Mouse (Mus musculus): ENCODE measurements around the gene Maml2.

Gene Maml2

DNA sequence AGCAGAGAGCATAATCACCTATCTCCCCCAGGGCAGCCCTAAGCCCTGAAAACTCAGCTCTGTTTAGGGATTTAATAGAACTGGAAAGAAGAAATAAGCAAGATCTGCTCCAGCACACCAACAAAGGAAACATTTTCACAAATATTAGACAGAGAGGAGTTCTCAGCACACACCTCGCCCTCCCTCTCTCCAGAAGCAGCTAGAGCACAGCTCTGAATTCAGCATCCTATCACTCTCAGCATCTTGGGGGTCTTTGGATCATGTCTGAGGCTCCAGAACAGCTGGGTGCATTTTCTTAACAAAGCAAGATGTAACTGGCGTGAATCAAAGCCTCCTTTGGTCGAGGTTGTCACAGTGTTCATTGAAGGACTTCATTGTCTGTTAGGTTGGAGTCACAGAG, 12.5 kb downstream of the Maml2 start:
- no peak for DNase-seq (ENCODE audit: low spot score)

DNA sequence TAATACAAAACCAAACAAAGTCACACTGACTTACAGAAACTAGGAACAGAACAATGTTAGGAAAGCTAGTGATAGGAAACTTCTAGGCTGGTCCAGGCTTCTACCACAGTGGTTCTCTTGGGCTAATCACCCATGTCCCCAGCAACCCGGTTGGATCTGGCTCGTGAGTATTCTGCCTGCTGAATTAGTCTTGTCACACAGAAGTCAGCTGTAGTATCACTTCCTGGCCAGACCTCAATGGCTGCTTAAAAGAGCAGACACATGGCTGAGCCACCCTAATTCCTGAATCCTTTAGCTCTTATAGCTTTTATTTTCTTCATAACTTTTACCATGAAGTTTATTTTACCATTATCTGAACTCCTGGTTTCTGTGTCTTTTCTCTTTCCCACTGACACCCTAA, 13.3 kb downstream of the Maml2 start:
- no peak for DNase-seq (ENCODE audit: low spot score)

DNA sequence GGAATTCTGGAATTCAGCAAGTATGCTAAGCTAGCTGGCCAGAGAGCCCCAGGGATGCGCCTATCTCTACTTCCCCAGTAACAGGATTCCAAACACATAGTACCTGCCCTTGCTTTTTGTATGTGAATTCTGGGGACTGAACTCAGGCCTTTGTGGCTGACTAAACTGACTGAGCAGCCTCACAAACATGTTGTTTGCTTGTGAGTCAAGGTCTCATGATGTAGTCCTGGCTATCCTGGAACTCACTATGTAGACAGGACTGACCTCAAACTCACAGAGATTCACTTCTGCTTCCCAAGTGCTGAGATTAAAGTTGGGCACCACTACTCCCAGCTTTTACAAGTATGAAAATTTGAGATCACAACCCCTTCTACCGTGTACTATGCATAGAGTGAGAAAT, 16.2 kb downstream of the Maml2 start:
- DNase-seq (ENCODE audit: low spot score), result no peak

DNA sequence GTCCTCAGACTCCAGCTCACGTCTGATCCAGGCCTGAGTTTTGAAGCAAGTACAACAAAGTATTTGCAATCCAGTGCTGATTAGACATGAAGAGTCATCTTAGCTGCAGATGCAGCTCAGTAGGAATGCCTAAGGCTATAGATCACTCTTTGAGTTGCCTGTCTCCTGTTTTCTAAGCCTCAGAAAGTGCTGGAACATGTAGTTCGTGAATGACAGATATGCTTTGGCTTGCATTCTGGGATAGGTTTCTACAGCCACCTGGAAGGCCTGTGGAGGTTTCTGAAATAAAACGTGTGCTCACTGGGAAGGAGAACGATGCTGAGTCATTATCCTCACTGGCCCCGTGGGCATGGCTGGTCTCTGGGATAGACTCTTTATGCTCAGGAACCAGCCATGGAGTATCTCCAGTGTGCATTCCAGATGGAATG, 16.8 kb downstream of the Maml2 start:
- no peak for DNase-seq (ENCODE audit: low spot score)

DNA sequence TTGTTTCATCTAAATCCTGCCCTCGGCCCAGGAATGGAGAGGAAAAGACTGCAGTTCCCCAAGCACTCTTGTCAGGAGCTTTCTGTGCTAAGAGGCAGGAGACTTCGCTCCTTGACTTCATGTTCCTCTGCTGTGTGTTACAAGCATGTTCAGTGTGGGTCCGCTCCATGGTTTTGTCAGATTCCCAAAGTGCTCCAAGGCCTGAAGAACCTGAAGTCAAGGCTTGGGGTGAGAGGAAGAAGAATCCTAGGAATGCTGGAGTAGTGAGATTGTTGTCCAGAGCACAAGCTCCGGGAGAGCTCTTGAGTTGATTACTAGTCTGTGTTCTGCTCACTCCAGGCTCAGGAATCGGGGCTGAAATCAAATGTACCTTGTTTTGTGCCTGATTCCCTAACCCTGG, 17.6 kb downstream of the Maml2 start:
- DNase-seq (ENCODE audit: low spot score), result no peak

DNA sequence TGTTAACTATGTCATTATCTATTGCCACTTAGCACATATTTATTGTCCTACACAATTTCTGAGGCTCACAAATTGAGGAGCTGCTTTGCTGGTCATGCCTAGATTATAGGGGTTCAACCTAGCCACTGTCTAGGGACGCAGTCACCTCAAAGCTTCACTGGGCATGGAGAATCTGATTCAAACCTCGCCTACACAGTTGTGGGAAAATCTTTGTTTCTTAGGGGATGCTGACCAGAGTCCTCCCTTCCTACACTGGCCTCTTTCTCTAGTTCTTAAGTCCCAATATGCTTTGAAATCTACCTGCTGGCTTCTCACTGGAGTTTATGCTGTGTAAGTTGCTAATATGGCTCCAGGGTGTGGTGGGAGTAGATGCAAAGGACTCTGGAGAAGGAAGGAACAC, 21.8 kb downstream of the Maml2 start:
- DNase-seq (ENCODE audit: low spot score), result no peak

DNA sequence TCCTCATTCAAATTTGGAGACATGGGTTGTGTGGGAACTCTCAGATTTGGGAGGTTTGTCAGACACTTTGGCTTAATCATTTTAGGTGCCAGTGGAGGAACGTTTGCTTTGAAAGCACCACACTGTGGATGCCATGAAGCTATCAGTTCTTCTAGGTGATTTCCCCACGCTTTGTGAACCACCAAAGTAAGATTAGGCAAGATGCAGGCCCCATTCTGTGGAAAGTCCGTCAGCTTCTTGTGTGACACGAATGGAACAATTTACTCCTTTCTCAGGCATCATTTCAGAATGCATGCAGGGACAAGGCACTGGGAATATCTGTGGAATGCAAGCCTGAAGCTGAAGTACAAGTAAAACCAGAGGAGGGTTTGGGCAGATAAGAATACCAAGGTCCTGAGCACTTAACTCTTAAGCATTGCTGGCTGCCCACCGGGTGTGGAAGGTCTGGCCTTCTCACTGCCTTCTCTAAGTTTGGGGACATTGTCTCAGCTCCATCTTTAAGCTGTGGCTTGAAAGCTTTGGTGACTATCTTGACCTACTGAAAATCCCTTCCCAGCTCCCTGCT, 23.1 kb downstream of the Maml2 start:
- no peak for DNase-seq (ENCODE audit: low spot score)

DNA sequence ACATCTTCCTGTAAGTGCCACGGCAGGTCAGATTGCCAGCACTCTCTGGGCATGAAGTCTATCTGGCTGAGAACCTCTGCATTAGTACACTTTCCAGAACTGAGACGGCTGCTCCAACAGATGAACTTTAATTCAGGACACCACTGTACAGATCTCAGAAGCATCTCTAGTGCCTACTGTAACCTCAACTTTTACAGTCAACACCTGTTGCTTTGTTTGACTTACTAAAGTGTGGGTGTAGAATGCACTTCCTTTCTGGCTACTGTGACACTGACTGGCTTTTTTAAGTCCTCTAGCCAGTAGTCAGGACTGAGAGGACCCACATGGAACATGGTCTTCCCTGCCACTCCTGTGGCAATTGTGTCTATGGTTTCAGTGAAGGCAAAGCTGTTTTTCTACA, 25.3 kb downstream of the Maml2 start:
- no peak for DNase-seq (ENCODE audit: low spot score)

DNA sequence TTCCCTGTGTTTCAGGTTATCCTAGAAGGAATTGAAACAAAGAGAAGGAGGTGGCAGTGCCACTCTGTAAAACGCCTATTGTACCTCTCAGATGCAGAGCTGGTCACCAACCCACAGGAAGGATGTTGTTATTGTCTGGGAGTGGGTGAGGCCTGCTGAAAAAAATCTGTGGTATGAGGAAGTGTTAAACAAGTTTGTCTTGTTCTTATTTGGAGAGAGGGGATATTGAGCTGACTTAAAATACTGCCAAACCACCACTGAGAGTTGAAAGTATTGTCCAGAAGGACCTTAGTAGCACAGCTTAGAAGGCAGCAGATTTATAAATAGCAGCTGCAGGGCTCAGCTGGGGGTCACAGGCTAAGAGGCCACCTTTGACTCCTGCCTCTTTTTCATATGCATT, 25.9 kb downstream of the Maml2 start:
- no peak for DNase-seq (ENCODE audit: low spot score)

DNA sequence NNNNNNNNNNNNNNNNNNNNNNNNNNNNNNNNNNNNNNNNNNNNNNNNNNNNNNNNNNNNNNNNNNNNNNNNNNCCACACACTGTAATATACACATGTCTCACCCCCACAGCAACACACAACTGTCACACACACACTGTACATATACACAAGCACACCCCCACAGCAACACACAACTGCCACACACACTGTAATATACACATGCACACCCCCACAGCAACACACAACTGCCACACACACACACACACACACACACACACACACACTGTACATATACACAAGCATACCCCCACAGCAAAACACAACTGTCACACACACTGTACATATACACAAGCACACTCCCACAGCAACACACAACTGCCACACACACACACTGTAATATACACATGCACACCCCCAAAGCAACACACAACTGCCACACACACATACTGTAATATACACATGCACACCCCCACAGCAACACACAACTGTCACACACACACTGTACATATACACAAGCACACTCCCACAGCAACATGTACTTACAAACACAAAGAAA, 116.5 kb downstream of the Maml2 start:
- no peak for DNase-seq (ENCODE audit: low spot score)

DNA sequence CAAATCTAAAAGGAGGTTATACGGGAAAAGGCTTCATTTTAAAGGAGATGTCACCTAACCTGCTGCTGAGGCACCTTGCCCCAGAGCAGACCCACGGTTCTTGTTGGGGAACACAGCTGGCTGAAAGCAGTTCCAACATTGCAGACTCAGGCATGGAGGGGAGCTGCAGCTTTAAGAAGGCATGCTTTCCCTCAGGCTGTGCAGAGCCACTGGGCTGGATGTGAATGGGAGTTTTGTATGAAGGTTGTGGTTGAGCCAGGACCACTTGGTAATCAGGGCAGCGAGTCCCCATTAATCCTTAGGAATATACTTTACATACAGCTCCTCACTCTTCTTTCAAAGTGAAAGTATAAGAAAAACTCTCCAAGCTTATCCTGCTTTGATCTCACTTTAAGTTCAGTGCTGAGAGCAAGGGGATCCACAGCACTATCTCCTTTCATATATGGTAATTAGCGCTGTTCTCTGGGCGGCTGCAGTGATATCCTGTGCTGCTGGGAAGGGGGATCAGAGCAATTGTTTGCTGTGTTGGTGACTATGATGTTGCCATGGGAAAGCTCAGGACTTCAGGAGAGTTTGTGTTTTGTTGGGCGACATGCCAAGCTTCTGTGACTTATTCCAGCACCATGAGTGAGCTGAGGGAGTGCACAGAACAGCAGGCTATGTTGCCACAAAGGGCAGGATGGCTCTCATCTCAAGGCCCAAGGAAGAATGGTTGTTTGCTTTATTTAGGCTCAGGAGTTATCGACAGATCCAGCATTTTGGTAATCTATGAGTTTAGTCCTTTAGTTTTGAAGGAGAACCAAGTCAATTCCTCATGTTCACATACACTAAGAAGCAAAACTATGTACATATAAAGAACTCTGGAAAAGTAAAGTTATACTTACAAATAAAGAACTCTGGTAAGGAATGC, 127.5 kb downstream of the Maml2 start:
- peak; percentile 41 for DNase-seq (ENCODE audit: low spot score)

DNA sequence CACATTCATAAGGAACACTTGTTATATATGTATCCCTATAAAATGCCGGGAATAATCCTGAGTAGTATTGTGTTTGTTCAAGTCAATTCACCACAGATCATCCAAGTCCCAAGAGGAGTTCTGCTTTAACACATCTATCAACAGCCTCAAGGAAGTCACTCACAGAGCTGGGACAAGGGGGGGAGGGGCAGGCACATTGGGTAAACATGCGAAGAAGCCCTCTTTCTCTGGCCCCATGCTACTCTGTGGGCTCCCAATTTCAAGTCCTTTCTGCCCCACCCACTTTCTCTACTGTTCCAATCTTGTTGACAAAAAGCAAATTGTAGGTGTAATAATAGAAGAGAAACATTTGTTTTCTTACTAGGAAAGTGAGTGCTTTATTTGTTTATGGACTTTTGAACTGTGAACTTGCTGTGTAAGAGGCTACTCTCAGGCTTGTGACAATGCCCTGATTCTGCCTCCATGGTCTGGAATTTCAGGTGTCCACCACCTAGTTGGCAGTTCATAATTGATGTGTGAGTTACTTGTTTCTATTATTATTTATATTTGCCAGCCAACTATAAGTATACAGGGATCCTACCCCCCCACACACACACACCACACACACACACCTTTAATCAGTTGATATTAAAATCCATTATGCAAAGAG, 131.8 kb downstream of the Maml2 start:
- no peak for DNase-seq (ENCODE audit: low spot score)

DNA sequence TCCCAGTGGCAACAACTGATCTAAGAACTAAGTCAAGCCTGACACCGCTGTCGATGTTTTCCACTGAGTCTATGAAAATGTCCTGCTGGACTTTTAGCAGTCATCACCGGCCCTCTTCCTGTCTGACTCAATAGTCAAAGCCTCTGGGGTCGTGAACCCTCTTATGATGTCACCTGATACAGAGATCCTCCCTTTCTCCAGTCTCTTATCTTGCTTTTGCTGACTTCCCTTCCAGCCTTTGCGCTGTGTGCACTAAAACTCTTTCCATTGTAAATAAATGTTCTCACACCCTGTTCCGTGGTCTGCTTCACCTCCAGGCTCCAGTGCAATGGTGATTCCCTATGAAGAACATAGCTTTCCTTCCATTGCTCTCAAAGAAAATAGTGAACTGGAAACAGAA, 132.5 kb downstream of the Maml2 start:
- no peak for DNase-seq (ENCODE audit: low spot score)

DNA sequence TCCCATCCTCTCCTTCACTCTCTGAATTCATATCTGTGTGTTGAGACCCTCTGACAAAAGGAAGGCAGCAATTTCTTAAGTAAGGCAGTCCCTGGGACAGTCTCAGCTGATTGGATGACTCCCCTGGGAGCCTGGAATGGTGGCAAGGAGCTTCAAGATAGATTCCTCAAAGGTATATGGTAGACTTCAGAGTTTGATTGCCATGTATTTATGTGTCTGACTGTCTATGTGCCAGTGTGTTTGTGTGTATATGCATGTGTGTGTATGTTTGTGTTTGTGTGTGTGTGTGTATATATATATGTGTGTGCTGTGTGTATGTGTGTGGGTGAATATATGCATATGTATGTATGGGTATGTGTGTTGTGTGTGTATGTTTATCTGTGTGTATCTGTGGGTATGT, 133.0 kb downstream of the Maml2 start:
- no peak for DNase-seq (ENCODE audit: low spot score)

DNA sequence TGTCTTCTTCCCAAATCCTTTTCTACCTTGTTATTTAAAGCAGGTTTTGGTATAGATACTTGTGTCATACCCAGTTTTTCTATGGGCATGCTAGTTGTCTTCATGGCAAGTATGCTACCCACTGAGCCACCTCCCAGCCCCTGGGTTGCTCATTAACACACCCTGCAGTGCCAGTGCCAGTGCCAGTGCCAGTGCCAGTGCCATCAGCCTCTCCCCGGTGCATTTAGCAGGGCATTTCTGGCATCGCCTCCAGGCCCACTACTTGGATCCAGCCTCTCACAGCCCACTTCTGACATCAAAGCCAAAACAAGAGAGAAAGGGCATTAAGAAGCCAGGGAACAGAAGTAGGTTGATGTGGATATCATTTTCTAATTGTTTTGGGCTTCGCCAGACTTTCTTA, 133.9 kb downstream of the Maml2 start:
- DNase-seq (ENCODE audit: low spot score), result no peak

DNA sequence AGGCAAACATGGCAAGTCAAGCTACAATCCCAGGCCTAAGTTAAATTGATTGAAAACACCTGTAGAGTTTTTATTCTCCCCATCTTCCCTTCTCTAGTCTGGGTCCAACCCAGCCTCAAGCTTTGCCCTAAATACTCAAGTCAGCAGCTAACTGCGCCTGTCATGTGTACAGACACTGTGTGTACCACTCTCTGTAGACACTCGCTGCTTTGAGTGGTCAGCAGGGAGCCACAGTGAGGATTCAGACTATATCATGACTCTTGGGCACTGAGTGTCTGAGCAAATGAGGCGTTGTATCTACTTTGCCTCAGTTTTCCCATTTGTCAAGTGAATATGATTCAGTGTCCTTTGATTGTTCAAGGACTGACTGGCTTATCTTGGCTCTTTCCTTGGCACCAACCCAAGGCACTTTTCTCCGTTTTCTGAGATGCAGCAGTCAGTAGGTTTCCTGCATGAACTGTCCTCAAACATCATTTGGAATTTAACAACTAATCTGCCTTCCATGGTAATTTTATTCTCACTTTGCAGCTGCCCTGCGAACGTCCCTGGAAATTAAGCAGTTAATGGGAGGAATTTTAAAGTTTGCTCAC, 135.8 kb downstream of the Maml2 start:
- DNase-seq (ENCODE audit: low spot score), result no peak

DNA sequence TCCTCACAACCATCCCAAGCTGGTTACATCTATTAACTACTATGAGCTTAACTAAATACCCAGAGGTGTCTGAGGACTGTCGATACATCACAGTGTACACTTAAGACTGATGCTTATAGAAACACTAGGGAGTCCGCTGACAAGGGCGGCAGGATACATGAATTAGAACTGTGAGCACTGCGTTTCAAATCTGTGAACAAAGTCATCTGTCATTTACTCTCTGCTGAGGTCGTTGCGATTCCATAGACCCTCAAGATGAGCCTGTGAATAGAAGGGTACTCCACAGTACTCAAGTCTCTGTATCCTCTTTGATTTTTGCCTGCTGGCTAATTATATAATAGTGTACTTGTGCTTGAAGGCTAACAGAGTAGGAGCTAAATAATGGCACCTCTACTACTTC, 143.2 kb downstream of the Maml2 start:
- no peak for DNase-seq (ENCODE audit: low spot score)

DNA sequence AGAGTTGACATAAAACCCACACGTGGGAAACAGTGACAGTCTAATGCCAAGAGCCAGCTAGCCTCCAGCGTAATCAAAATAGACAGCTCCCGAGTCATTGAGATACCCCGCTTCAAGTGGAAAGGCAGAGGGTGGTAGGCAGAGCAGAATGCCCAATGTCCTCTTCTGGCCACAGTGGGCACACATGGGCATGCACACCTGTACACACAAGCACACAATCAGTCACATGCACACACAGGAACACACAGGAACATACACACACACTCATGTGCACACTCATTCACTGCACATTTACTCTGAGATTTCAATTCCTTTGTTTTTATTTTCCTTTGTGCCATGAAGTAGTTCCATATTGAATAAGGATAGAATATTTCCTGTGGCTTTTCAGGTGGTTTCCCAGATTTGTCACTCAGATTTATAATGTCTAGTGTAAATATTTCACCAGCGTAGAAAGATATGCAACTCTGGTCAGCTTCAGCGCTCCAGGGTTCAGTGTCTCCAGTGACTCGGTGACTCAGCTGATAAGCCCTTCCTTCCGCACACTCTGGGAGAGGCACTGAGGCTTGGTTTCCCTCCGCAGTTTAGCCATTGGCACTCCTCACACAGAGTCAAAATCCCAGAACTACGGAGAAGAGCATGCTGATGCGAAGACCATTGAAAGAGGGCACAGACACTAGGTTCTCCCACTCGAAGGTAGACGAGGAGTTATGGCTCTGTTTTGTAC, 144.4 kb downstream of the Maml2 start:
- no peak for DNase-seq (ENCODE audit: low spot score)

DNA sequence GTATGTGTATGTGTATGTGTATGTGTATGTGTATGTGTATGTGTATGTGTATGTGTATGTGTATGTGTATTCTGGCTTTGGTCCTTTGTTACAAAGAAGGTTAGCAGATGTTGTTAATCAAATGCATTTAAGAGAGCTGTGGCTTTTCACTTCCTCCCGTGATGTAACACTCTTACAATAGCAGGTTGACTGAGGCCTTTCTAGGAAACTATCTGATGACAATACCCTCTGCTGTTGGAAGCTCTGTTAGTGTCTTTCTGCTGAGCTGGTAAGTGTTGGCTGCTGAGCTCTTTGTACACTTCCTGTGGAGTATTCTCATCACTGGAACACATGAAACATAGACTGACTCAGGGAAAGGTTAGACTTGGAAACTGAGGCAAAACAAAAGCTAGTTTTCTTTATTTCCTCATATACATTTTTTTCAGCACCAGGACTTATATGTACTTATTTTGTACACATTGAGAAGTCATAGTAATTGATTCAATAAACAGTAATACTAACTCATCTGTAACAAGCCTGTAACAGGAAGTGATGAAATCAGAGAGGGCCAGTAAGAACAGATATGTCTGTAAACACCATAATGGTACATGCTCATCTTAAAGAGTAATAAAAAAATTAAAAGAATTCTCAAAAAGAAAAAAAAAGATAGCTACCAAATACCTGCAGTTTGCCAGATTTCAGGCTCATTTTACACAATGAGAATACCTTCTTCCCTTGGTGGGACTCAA, 145.9 kb downstream of the Maml2 start:
- no peak for DNase-seq (ENCODE audit: low spot score)

DNA sequence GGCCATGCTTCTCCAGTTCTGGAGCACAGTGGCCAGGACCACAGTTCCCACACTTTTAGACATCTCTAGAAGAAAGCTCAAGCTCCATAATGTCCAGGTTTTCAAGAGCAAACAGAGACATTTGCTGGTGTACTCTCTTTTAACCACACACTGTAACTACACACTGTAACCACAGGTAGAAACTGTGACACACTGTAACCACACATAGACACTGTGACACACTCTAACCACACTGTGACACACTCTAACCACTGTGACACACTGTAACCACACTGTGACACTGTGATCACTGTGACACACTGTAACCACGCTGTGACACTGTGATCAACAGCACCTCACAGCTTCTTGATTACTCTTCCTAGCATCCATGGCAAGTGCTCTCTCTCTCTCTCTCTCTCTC, 148.5 kb downstream of the Maml2 start:
- no peak for DNase-seq (ENCODE audit: low spot score)

DNA sequence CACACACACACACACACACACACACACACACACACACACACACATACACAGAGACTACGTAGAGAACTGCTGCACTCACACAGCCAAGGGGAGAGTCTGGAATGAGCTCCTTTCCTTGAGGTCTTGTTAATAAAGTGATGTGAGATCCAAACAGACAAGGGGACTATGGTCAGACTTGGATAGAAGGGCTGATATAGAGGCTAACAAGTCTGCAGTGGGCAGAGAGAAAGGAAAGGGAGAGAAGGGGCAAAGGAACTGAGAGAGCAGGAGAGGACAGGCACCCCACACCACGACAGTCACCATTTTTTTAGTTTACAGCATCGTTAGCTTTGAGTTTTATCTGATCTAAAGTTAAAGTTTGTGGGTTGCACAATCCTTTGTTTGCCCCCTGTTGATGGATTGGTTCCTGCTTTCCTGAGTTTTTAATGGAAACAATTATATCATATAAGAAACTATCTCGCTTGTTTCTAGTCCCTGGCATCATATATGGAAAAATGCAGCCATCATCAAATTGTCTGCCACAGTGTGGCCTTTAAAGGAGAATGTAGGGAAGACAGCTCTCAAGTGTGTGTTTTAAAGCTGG, 149.0 kb downstream of the Maml2 start, which contains the start of gene Gm17571:
Gm17571 (minus strand) TSS at position 51 of the 583 bp plus-strand sequence.
- no peak for DNase-seq (ENCODE audit: low spot score)

Data from layer of hippocampus, adult 9-10 months (tissue).